Mouse (Mus musculus): ENCODE measurements around the gene Rtp2. TPM values are rescaled to one million over a fixed set of nuclear protein-coding genes. Genes with fewer than 3 reads are reported as not detected.

The Rtp2 gene
- total and polyA plus RNA-seq, 2 experiments from 2014 or later = 0.36 to 0.62 TPM

GRCm38 (mm10) chr16:23966066-23966465 is 33.9 kb upstream of the Rtp2 start:
- Histone ChIP-seq H3K36me3 (ENCODE audit: insufficient read depth) (peaks cover 5% of the 10 kb centered on the region; the same call in 1 of the 2 replicates), H3K9ac (no peak overlapping the region), H3K4me2 (ENCODE audit: low read depth) (no peak overlapping the region), H3K4me1 (ENCODE audit: insufficient read depth) (no peaks in the 10 kb centered on the region), H3K4me3 (ENCODE audit: low read depth, low read length) (no peak overlapping the region), H3K27ac (ENCODE audit: low read depth, low read length) (no peak overlapping the region), H3K27me3 (ENCODE audit: insufficient read depth, low read length) (no peaks in the 10 kb centered on the region), H3K9me3 (ENCODE audit: low read length) (no peaks in the 10 kb centered on the region)
- no peak for ATAC-seq
- TF ChIP-seq CTCF (IDR thresholded peaks at IDR 0.05; ENCODE audit: low read depth) = no peak
- no peak for DNase-seq
- 89% methylated on average over 14 of the region's 14 CpGs for WGBS

DNA sequence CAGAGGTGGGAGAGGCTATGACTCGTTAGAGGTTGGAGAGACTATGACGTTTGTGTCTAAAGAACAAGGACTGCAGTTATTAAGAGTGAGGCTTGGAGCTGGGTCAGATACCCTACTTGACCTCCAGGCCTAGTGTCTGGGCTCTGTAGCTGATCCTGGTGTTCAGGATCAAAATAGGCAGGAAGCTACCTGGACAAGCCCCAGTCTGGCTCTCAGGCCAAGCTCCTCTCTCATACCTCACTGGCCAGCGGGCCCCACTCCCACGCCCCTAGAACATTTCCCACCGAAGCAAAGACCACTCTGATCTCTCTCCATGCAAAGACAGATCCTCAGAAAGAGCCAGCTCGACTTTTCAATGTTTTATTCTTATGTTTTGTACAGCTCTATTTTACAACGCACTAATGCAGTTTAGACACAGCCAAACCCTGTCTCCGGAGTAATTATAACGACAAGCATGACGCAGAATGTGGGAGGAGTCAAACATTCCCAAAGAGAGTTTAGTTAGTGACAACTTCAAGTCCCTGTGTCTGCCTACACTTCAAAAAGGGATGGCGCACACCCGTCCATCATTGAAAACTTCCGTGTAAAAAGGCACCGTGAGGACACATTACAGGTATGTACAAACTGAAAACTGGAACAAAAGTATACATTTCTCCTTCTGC is 32.6 kb upstream of the Rtp2 start:
- no peak overlapping the region for H3K4me3 ChIP-seq (ENCODE audit: low read depth, low read length)
- H3K27ac ChIP-seq (ENCODE audit: low read depth, low read length) = no peak overlapping the region
- peaks cover 5% of the 10 kb centered on the region; the same call in 1 of the 2 replicates for H3K36me3 ChIP-seq (ENCODE audit: insufficient read depth)
- H3K4me1 ChIP-seq (ENCODE audit: insufficient read depth) = no peaks in the 10 kb centered on the region
- no peak for ATAC-seq
- H3K9ac ChIP-seq = no peak overlapping the region
- TF ChIP-seq CTCF (IDR thresholded peaks at IDR 0.05; ENCODE audit: low read depth) = no peak
- H3K27me3 ChIP-seq (ENCODE audit: insufficient read depth, low read length) = no peaks in the 10 kb centered on the region
- 64% methylated on average over 14 of the region's 14 CpGs for WGBS
- DNase-seq = no peak
- no peaks in the 10 kb centered on the region for H3K9me3 ChIP-seq (ENCODE audit: low read length)
- H3K4me2 ChIP-seq (ENCODE audit: low read depth) = no peak overlapping the region

- Histone ChIP-seq H3K9ac (no peak overlapping the region), H3K4me3 (ENCODE audit: low read depth, low read length) (no peak overlapping the region), H3K36me3 (ENCODE audit: insufficient read depth) (peaks cover 5% of the 10 kb centered on the region; the same call in 1 of the 2 replicates), H3K27me3 (ENCODE audit: insufficient read depth, low read length) (no peaks in the 10 kb centered on the region), H3K4me2 (ENCODE audit: low read depth) (no peak overlapping the region), H3K9me3 (ENCODE audit: low read length) (no peaks in the 10 kb centered on the region), H3K4me1 (ENCODE audit: insufficient read depth) (no peaks in the 10 kb centered on the region), H3K27ac (ENCODE audit: low read depth, low read length) (no peak overlapping the region)
- WGBS = 40% methylated on average over 22 of the region's 22 CpGs
- TF ChIP-seq CTCF (IDR thresholded peaks at IDR 0.05; ENCODE audit: low read depth) = peak; percentile 15; the same call in 1 of the 2 replicates
- no peak for DNase-seq
- ATAC-seq = peak; percentile 51
These were observed 31.9 kb upstream of the Rtp2 start for GRCm38 (mm10) chr16:23963896-23964668.

GRCm38 (mm10) chr16:23962401-23962800 is 30.2 kb upstream of the Rtp2 start:
- Histone ChIP-seq H3K4me1 (ENCODE audit: insufficient read depth) (no peaks in the 10 kb centered on the region), H3K4me2 (ENCODE audit: low read depth) (no peak overlapping the region), H3K27ac (ENCODE audit: low read depth, low read length) (no peak overlapping the region), H3K36me3 (ENCODE audit: insufficient read depth) (no peaks in the 10 kb centered on the region), H3K27me3 (ENCODE audit: insufficient read depth, low read length) (no peaks in the 10 kb centered on the region), H3K9me3 (ENCODE audit: low read length) (no peaks in the 10 kb centered on the region), H3K9ac (no peak overlapping the region), H3K4me3 (ENCODE audit: low read depth, low read length) (no peak overlapping the region)
- ATAC-seq (no peak), DNase-seq (no peak)
- TF ChIP-seq CTCF (IDR thresholded peaks at IDR 0.05; ENCODE audit: low read depth) = peak; percentile 11; the same call in 1 of the 2 replicates
- WGBS = 85% methylated on average over 2 of the region's 2 CpGs

- no peak for ATAC-seq
These were observed 26.7 kb upstream of the Rtp2 start for GRCm38 (mm10) chr16:23958938-23959337.

GRCm38 (mm10) chr16:23953959-23954260 is 21.7 kb upstream of the Rtp2 start:
- H3K27ac ChIP-seq (ENCODE audit: low read depth, low read length) = no peak overlapping the region
- H3K4me2 ChIP-seq (ENCODE audit: low read depth) = no peak overlapping the region
- no peak for ATAC-seq
- DNase-seq = no peak
- H3K4me1 ChIP-seq (ENCODE audit: insufficient read depth) = no peaks in the 10 kb centered on the region
- no peak overlapping the region for H3K4me3 ChIP-seq (ENCODE audit: low read depth, low read length)
- no peak overlapping the region for H3K9ac ChIP-seq
- H3K9me3 ChIP-seq (ENCODE audit: low read length) = no peaks in the 10 kb centered on the region
- no peak for TF ChIP-seq CTCF (IDR thresholded peaks at IDR 0.05; ENCODE audit: low read depth)
- H3K36me3 ChIP-seq (ENCODE audit: insufficient read depth) = no peaks in the 10 kb centered on the region
- no peaks in the 10 kb centered on the region for H3K27me3 ChIP-seq (ENCODE audit: insufficient read depth, low read length)
- WGBS = 0% methylated on average over 1 of the region's 1 CpGs

More at GRCm38 (mm10) chr16:23958938-23959337, 26.7 kb upstream of the Rtp2 start:
- Histone ChIP-seq H3K4me3 (ENCODE audit: low read depth, low read length) (no peak overlapping the region), H3K4me2 (ENCODE audit: low read depth) (no peak overlapping the region), H3K9ac (no peak overlapping the region), H3K36me3 (ENCODE audit: insufficient read depth) (no peaks in the 10 kb centered on the region), H3K27me3 (ENCODE audit: insufficient read depth, low read length) (no peaks in the 10 kb centered on the region), H3K9me3 (ENCODE audit: low read length) (no peaks in the 10 kb centered on the region), H3K27ac (ENCODE audit: low read depth, low read length) (no peak overlapping the region), H3K4me1 (ENCODE audit: insufficient read depth) (no peaks in the 10 kb centered on the region)
- 0 out of 2 replicates have a peak, but pooled peaks have one; percentile 3 for TF ChIP-seq CTCF (IDR thresholded peaks at IDR 0.05; ENCODE audit: low read depth)
- DNase-seq = no peak
